Mouse (Mus musculus) stomach, embryonic 14.5 days (tissue): ENCODE results near the gene Syce2. TPM values are rescaled to one million over a fixed set of nuclear protein-coding genes. Genes with fewer than 3 reads are reported as not detected.
"Not testable (repeated sequence)": the region's sequence is repeated elsewhere in the genome, so short reads cannot be mapped to it uniquely, and the experiment has no call there.

ENCODE experiments used
- ATAC-seq: fragments of 200-750 bp; cut with Nextera tagmentation; 2 replicates; pipeline ENCODE4 v1.8.0; 2017; ENCODE audit warnings: low read depth, moderate TSS enrichment; ENCODE audit not compliant: insufficient number of reproducible peaks, insufficient read depth, low FRiP score
- H3K27ac ChIP-seq: fragments of 300-500 bp; sonication (generic); 2 replicates; pipeline ENCODE4 v1.5.1; 2014; ENCODE audit warnings: mild to moderate bottlenecking, low read length, moderate library complexity, mixed read lengths
- H3K27me3 ChIP-seq: fragments of 300-500 bp; sonication (generic); 2 replicates; pipeline ENCODE4 v1.6.1; 2014; ENCODE audit warnings: low read length, control low read depth, mixed read lengths; ENCODE audit not compliant: control insufficient read depth, insufficient read depth
- H3K36me3 ChIP-seq: fragments of 300-500 bp; sonication (generic); 2 replicates; pipeline ENCODE4 v1.6.1; 2014; ENCODE audit warnings: mild to moderate bottlenecking, control low read depth, low read length, moderate library complexity, mixed read lengths; ENCODE audit not compliant: control insufficient read depth, insufficient read depth
- H3K4me1 ChIP-seq: fragments of 300-500 bp; sonication (generic); 2 replicates; pipeline ENCODE4 v1.6.1; 2014; ENCODE audit warnings: low read length, control low read depth, mixed read lengths; ENCODE audit not compliant: control insufficient read depth, insufficient read depth
- H3K4me2 ChIP-seq: fragments of 300-500 bp; sonication (generic); replicated peaks from 2 replicates; pipeline ENCODE4 v1.6.1; 2014; ENCODE audit warnings: low read depth, low read length, control low read depth
- H3K4me3 ChIP-seq: fragments of 300-500 bp; sonication (generic); 2 replicates; pipeline ENCODE4 v1.5.1; 2014; ENCODE audit warnings: low read depth, low read length, control low read depth
- H3K9ac ChIP-seq: fragments of 300-500 bp; sonication (generic); replicated peaks from 2 replicates; pipeline ENCODE4 v1.6.1; 2014; ENCODE audit warnings: low read depth, mild to moderate bottlenecking, control low read depth, low read length, moderate library complexity, mixed read lengths
- H3K9me3 ChIP-seq: fragments of 300-500 bp; sonication (generic); 2 replicates; pipeline ENCODE4 v1.6.1; 2016; ENCODE audit warnings: low read depth, low read length, control low read depth; ENCODE audit not compliant: control insufficient read depth
- WGBS: fragments of 180-500 bp; shearing (Covaris S2); extraction: QIAGEN DNeasy Blood & Tissue Kit; methylation state at CpG from one replicate; pipeline ENCODE4 v1.1.7; 2014; 5-methylcytosine and 5-hydroxymethylcytosine counted together
- polyA plus RNA-seq: library from polyadenylated mRNA; unstranded; fragments of >200 nt; fragmentation: Nextera tagmentation; extraction: Ambion mirVana; gene quantifications from 2 replicates; pipeline ENCODE4 v1.2.1, GENCODE M21; 2014

Syce2 gene
- 65.4 and 77.8 TPM in 2 replicates for polyA plus RNA-seq

DNA sequence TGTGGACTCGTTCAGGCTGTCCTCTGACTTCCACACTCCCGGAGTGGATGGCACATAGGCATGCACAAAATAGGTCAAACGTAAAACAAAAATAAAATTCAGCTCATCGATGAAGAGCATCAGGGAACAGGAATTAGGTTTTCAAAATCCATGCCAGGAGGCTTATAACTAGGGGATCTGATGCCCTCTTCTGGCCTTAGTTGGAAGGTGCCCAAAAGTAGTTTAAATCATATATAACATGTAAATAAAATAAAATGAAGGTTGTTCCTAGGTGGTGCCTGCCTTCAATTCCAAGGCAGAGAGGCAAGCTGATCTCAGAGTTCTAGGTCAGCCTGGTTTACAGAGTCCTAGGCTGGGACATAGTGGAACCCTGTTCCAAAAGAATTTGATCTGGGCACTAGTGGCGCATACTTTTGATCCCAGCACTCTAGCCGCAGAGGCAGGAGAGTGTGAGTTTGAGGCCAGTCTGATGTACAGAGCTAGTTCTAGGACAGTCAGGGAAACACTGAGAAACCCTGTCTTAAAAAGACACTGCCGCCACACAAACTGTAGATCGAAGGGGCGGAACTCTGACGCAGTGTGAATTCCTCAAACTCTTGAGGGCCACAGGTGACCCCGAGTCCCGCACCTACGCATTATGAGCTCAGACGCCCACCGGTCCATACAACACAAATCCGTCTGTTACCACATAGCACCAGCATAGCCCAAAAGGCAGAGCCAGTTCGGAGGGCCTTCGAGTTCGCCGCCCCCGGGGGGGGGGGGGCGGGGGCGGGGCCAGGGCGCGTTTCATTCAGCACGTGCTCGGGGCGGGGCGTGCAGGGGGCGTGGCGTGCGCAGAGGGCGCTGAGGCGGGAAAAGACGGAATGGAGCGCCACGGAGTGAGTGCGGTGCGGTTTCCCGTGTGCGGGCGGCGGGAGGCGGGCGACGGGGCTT lies at the start of gene Syce2:
Syce2 (plus strand) TSS at position 736 of the 933 bp plus-strand sequence.
- Histone ChIP-seq H3K27ac (no peak within 1 kb of the TSS), H3K36me3 (peaks cover 24% of the 10 kb centered on the region)
- 15% methylated on average over 35 of the region's 46 CpGs for WGBS

DNA sequence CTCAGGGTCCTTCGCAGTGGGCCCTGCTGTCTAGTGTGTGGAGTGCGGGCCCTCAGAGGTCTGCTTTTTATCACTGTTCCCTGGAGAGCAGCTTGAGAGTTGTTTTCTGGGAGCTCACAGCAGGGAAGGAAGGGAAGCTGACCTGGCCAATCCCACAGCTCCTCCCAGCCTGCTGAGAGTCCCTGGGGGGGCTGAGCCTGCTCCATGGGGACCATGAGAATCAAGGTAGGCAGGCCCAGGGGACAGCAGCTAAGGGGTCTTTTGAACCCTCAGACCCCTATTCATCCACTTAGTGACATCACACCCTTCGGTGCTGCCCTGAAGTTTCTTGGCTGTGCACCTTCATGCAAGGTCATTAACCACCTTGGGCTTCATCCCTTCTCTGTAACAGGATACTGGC lies 49.2 kb upstream of the Syce2 start, which contains the start of gene Dand5:
Dand5 (minus strand) TSS at position 101 of the 400 bp plus-strand sequence.
- Histone ChIP-seq H3K9ac (no peak within 1 kb of the TSS), H3K27me3 (no peaks in the 10 kb centered on the region), H3K4me1 (no peaks in the 10 kb centered on the region), H3K36me3 (no peaks in the 10 kb centered on the region), H3K9me3 (no peaks in the 10 kb centered on the region), H3K27ac (no peak within 1 kb of the TSS), H3K4me3 (no peak within 1 kb of the TSS), H3K4me2 (peak within 1 kb of the TSS; percentile 40)
- 42% methylated on average over 3 of the region's 3 CpGs for WGBS
- ATAC-seq, result no peak

More for the DNA sequence above, at the start of gene Syce2:
- Histone ChIP-seq H3K9ac (peak within 1 kb of the TSS; percentile 45; the same call in 1 of the 2 replicates), H3K4me2 (peak within 1 kb of the TSS; percentile 99), H3K27me3 (no peaks in the 10 kb centered on the region), H3K9me3 (no peaks in the 10 kb centered on the region), H3K4me1 (peaks cover 9% of the 10 kb centered on the region; the same call in 1 of the 2 replicates), H3K4me3 (peak within 1 kb of the TSS; percentile 49)
- ATAC-seq, result peak; percentile 75

DNA sequence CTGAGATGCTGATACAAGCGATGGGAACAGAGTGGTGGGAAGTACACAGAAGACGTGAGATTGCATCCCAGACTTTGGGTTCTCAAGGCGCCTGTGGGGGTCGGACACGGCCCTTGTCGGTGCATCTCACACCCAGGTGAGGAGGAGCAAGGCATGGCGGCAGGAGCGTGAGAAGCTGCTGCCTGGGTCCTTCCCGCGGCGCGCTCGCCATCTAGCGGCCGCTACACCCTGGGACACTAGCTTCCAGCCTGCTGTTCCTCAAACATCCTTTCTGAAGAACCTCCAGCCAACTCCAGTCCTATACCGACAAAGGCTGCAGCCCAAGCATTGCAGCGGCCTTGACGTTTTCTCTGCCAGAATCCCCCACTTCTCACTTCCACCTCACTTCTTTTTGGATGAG lies 48.3 kb upstream of the Syce2 start:
- Histone ChIP-seq H3K4me2 (peak overlapping the region; percentile 40), H3K9me3 (no peaks in the 10 kb centered on the region), H3K36me3 (no peaks in the 10 kb centered on the region), H3K27me3 (no peaks in the 10 kb centered on the region), H3K4me1 (no peaks in the 10 kb centered on the region), H3K27ac (no peak overlapping the region), H3K9ac (no peak overlapping the region), H3K4me3 (no peak overlapping the region)
- peak; percentile 79 for ATAC-seq
- under 1% methylated on average over 18 of the region's 18 CpGs for WGBS

DNA sequence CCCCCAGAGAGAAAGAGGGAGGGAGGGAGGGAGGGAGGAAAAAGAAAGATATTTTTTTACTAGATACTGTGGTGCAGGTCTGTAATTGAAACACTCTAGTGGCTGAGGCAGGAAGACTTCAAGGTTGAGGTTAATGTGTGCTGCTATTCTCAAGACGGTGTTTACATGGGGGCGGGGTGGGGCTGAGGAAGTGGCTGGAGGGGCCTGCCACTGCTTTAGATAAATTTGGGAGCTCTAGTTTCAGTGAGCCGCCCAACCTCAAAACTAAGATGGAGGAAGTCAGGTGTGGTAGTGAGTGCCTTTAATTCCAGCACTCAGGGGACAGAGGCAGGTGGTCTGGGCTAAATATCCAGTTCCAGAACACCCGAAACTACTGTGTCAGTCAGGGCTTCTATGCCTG lies 46.3 kb upstream of the Syce2 start:
- Histone ChIP-seq H3K4me1 (no peaks in the 10 kb centered on the region), H3K4me2 (no peak overlapping the region), H3K4me3 (no peak overlapping the region), H3K9ac (no peak overlapping the region), H3K27me3 (no peaks in the 10 kb centered on the region), H3K9me3 (no peaks in the 10 kb centered on the region), H3K27ac (no peak overlapping the region), H3K36me3 (no peaks in the 10 kb centered on the region)
- no peak for ATAC-seq
- WGBS, result 38% methylated on average over 4 of the region's 4 CpGs

DNA sequence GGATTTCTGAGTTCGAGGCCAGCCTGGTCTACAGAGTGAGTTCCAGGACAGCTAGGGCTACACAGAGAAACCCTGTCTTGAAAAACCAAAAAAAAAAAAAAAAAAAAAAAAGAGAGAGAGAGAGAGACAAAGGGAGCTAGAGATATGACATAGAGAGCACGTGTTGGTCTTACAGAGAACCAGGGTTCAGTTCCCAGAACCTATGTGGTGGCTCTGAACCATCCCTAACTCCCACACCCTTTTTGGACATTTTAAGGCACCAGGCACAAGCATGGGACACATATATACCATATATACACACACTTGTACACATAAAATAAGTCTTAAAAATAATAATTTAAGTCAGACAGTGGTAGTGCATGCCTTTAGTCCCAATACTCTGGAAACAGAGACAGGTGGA lies 45.4 kb upstream of the Syce2 start:
- not testable (repeated sequence) for ATAC-seq, H3K4me3 ChIP-seq, H3K4me2 ChIP-seq, H3K9ac ChIP-seq, H3K9me3 ChIP-seq, H3K27me3 ChIP-seq, H3K4me1 ChIP-seq, H3K27ac ChIP-seq, H3K36me3 ChIP-seq
- 92% methylated on average over 2 of the region's 2 CpGs for WGBS

DNA sequence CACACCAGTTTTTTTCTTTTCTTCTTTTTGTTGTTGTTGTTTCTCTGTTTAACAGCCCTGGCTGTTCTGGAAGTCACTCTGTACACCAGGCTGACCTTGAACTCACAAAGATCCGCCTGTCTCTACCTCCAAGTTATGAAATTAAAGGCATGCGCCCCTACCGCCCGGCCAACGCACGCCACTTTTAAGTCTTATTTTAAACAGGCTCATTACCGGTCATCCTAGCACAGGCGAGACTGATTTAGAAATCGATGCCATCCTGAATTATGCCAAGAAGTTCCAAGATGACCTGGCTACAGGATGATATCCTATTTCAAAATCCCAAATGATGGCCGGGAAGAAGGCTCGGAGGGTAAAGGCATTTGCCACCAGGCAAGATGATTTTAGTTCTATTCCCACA lies 40.4 kb upstream of the Syce2 start, which contains the start of gene Gadd45gip1:
Gadd45gip1 (plus strand) TSS at position 33 of the 400 bp plus-strand sequence.
- Histone ChIP-seq H3K4me2 (peak within 1 kb of the TSS; percentile 51), H3K4me3 (peak within 1 kb of the TSS; percentile 99), H3K9me3 (no peaks in the 10 kb centered on the region), H3K27me3 (no peaks in the 10 kb centered on the region), H3K9ac (peak within 1 kb of the TSS; percentile 92), H3K4me1 (peaks cover 21% of the 10 kb centered on the region), H3K36me3 (peaks cover 27% of the 10 kb centered on the region), H3K27ac (peak within 1 kb of the TSS; percentile 93)
- WGBS, result 73% methylated on average over 11 of the region's 11 CpGs
- no peak for ATAC-seq

DNA sequence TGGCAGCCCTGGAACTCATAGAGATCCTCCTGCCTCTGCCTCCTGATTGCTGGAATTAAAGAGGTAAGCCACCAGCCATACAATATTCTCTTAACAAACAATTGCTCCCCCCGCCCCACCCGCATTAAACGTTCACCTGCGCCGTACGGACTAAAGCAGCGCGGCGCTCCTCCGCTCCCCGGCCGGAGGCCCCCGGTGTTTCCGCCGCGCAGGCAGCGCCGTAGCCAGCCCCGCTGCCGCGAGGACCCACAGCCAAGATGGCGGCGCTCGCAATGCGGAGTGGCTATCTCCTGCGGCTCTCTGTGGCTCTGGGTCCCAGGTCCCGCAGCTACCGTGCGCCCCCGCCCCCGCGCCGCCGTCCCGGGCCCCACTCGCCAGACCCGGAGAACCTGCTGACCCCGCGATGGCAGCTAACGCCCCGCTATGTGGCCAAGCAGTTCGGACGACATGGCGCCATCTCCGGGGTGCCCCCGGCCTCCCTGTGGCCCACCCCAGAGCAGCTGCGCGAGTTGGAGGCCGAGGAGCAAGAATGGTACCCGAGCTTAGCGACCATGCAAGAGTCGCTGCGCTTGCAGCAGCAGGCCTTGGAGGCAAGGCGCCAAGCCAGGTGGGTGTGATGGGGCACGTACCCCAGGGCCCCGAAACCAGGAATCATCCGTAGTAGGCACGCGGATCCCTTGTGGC lies 39.7 kb upstream of the Syce2 start:
- peak overlapping the region; percentile 92 for H3K9ac ChIP-seq
- H3K4me1 ChIP-seq, result peaks cover 21% of the 10 kb centered on the region
- peak overlapping the region; percentile 93 for H3K27ac ChIP-seq
- 1% methylated on average over 59 of the region's 59 CpGs for WGBS
- H3K27me3 ChIP-seq, result no peaks in the 10 kb centered on the region
- peaks cover 34% of the 10 kb centered on the region for H3K36me3 ChIP-seq
- ATAC-seq, result peak; percentile 66
- peak overlapping the region; percentile 99 for H3K4me3 ChIP-seq
- H3K4me2 ChIP-seq, result peak overlapping the region; percentile 51
- H3K9me3 ChIP-seq, result no peaks in the 10 kb centered on the region
